Mouse (Mus musculus) heart, adult 2 months (tissue): ENCODE results near the gene Rasgef1b.

ENCODE experiments used
- CTCF ChIP-seq: fragments of 200-600 bp; IDR thresholded peaks from 2 replicates; pipeline ENCODE4 v1.8.1; 2022; ENCODE audit warnings: antibody characterized with exemption, mild to moderate bottlenecking, moderate library complexity
- EP300 ChIP-seq: fragments of 200-500 bp; IDR thresholded peaks from 2 replicates; pipeline ENCODE4 v1.6.1; 2011; ENCODE audit warnings: low read depth, low read length, control low read depth; ENCODE audit not compliant: insufficient read depth
- POLR2A ChIP-seq: fragments of 200-500 bp; IDR thresholded peaks from 2 replicates; pipeline ENCODE4 v1.6.1; 2011; ENCODE audit warnings: mild to moderate bottlenecking, low read depth, low read length, control low read depth; ENCODE audit not compliant: insufficient read depth

DNA sequence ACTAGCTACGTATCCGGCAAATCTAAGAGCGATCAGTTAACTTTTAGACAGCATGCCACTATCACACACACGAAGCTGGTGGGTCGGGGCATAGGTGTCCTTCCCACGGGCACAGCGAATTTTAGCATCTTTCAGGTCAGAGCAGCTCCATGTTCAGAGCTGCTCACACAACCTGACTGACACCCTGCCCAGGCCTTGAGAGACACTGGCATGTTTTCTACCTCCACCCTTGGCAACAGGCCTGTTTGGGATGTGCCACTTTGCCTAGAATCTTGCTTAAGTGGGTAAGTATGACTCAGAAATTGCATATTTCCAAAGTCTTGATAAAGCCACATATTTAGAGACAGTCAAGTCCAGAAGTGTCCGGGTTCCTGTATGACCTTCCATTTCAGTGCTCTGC lies 296.4 kb downstream of the Rasgef1b start:
- TF ChIP-seq EP300 (no peak), CTCF (no peak), POLR2A (no peak)
